Mouse (Mus musculus): ENCODE measurements around the gene Myh13.

GRCm38 (mm10) chr11:67373333-67373732 lies 51.9 kb downstream of the Myh13 start:
- TF ChIP-seq CTCF (IDR thresholded peaks at IDR 0.05; ENCODE audit: low read depth) (peak; percentile 89), EP300 (optimal IDR thresholded peaks at IDR 0.05) (no peak)
